Mouse (Mus musculus) stomach, postnatal 0 days (tissue): ENCODE results near the gene Manba.

ENCODE experiments used
- CTCF ChIP-seq: IDR thresholded peaks from 2 replicates; pipeline ENCODE4 v1.5.1; 2016; ENCODE audit warnings: antibody characterized with exemption, low read depth, mild to moderate bottlenecking, moderate library complexity
- EP300 ChIP-seq: optimal IDR thresholded peaks from 2 replicates; pipeline ENCODE3; 2016; ENCODE audit warnings: antibody characterized with exemption

- TF ChIP-seq CTCF (no peak), EP300 (no peak)
Observed at GRCm38 (mm10) chr3:135563163-135563689, 77.8 kb downstream of the Manba start.
